Mouse (Mus musculus): Measurements from ENCODE around the gene Susd6. TPM values are rescaled to one million over a fixed set of nuclear protein-coding genes. Genes with fewer than 3 reads are reported as not detected.
A peak's percentile ranks its signal among the peaks of the same experiment; 100 is the strongest.

Susd6 gene
- polyA plus RNA-seq, 1 experiment from 2014 or later = 12.5 TPM

- no peak overlapping the region for H3K4me3 ChIP-seq (replicated peaks; ENCODE audit: low read length)
- H3K4me2 ChIP-seq (replicated peaks) = no peak overlapping the region
- WGBS = 63% methylated on average over 7 of the region's 7 CpGs
- H3K9ac ChIP-seq = no peak overlapping the region
- DNase-seq (ENCODE audit: low spot score) (no peak), ATAC-seq (ENCODE audit: low FRiP score) (no peak)
- H3K36me3 ChIP-seq (replicated peaks; ENCODE audit: control insufficient read depth, insufficient read depth) = no peaks in the 10 kb centered on the region
- no peaks in the 10 kb centered on the region for H3K4me1 ChIP-seq (replicated peaks; ENCODE audit: control insufficient read depth, insufficient read depth, low read length)
- H3K9me3 ChIP-seq (ENCODE audit: control insufficient read depth, low read length) = no peaks in the 10 kb centered on the region
- H3K27me3 ChIP-seq (ENCODE audit: control insufficient read depth, insufficient read depth, low read length) = no peaks in the 10 kb centered on the region
- H3K27ac ChIP-seq = no peak overlapping the region
These were observed 127.5 kb downstream of the Susd6 start for GRCm38 (mm10) chr12:80917764-80918163.

GRCm38 (mm10) chr12:80921301-80921700 is 131.0 kb downstream of the Susd6 start:
- H3K9ac ChIP-seq = no peak overlapping the region
- H3K27me3 ChIP-seq (ENCODE audit: control insufficient read depth, insufficient read depth, low read length) = no peaks in the 10 kb centered on the region
- no peak overlapping the region for H3K4me2 ChIP-seq (replicated peaks)
- ATAC-seq (ENCODE audit: low FRiP score) = no peak
- no peak for DNase-seq (ENCODE audit: low spot score)
- H3K27ac ChIP-seq = no peak overlapping the region
- WGBS = 96% methylated on average over 5 of the region's 5 CpGs
- H3K36me3 ChIP-seq (replicated peaks; ENCODE audit: control insufficient read depth, insufficient read depth) = no peaks in the 10 kb centered on the region
- H3K4me1 ChIP-seq (replicated peaks; ENCODE audit: control insufficient read depth, insufficient read depth, low read length) = no peaks in the 10 kb centered on the region
- H3K9me3 ChIP-seq (ENCODE audit: control insufficient read depth, low read length) = no peaks in the 10 kb centered on the region
- H3K4me3 ChIP-seq (replicated peaks; ENCODE audit: low read length) = no peak overlapping the region

- DNase-seq (ENCODE audit: low spot score) = no peak
- no peaks in the 10 kb centered on the region for H3K36me3 ChIP-seq (replicated peaks; ENCODE audit: control insufficient read depth, insufficient read depth)
- no peak overlapping the region for H3K9ac ChIP-seq
- no peaks in the 10 kb centered on the region for H3K9me3 ChIP-seq (ENCODE audit: control insufficient read depth, low read length)
- H3K27ac ChIP-seq = no peak overlapping the region
- ATAC-seq (ENCODE audit: low FRiP score) = no peak
- no peak overlapping the region for H3K4me3 ChIP-seq (replicated peaks; ENCODE audit: low read length)
- peak overlapping the region; percentile 25; the same call in 1 of the 2 replicates for H3K4me2 ChIP-seq (replicated peaks)
- no peaks in the 10 kb centered on the region for H3K27me3 ChIP-seq (ENCODE audit: control insufficient read depth, insufficient read depth, low read length)
- H3K4me1 ChIP-seq (replicated peaks; ENCODE audit: control insufficient read depth, insufficient read depth, low read length) = no peaks in the 10 kb centered on the region
- 27% methylated on average over 7 of the region's 7 CpGs for WGBS
These were observed 132.6 kb downstream of the Susd6 start for GRCm38 (mm10) chr12:80922869-80923268.

- Histone ChIP-seq H3K27ac (no peak overlapping the region), H3K4me2 (replicated peaks) (no peak overlapping the region), H3K36me3 (replicated peaks; ENCODE audit: control insufficient read depth, insufficient read depth) (no peaks in the 10 kb centered on the region), H3K4me3 (replicated peaks; ENCODE audit: low read length) (no peak overlapping the region), H3K4me1 (replicated peaks; ENCODE audit: control insufficient read depth, insufficient read depth, low read length) (no peaks in the 10 kb centered on the region), H3K9ac (no peak overlapping the region), H3K9me3 (ENCODE audit: control insufficient read depth, low read length) (no peaks in the 10 kb centered on the region), H3K27me3 (ENCODE audit: control insufficient read depth, insufficient read depth, low read length) (no peaks in the 10 kb centered on the region)
- DNase-seq (ENCODE audit: low spot score) (no peak), ATAC-seq (ENCODE audit: low FRiP score) (no peak)
- WGBS = 58% methylated on average over 5 of the region's 5 CpGs
These were observed 133.3 kb downstream of the Susd6 start for GRCm38 (mm10) chr12:80923602-80924001.

GRCm38 (mm10) chr12:80924205-80924604 is 133.9 kb downstream of the Susd6 start:
- 69% methylated on average over 3 of the region's 3 CpGs for WGBS
- no peaks in the 10 kb centered on the region for H3K36me3 ChIP-seq (replicated peaks; ENCODE audit: control insufficient read depth, insufficient read depth)
- no peaks in the 10 kb centered on the region for H3K4me1 ChIP-seq (replicated peaks; ENCODE audit: control insufficient read depth, insufficient read depth, low read length)
- ATAC-seq (ENCODE audit: low FRiP score) (no peak), DNase-seq (ENCODE audit: low spot score) (peak; percentile 43)
- no peaks in the 10 kb centered on the region for H3K27me3 ChIP-seq (ENCODE audit: control insufficient read depth, insufficient read depth, low read length)
- H3K9me3 ChIP-seq (ENCODE audit: control insufficient read depth, low read length) = no peaks in the 10 kb centered on the region
- H3K9ac ChIP-seq = no peak overlapping the region
- no peak overlapping the region for H3K4me3 ChIP-seq (replicated peaks; ENCODE audit: low read length)
- H3K27ac ChIP-seq = no peak overlapping the region
- no peak overlapping the region for H3K4me2 ChIP-seq (replicated peaks)

- Histone ChIP-seq H3K4me3 (replicated peaks; ENCODE audit: low read length) (no peak overlapping the region), H3K27ac (no peak overlapping the region), H3K9ac (no peak overlapping the region), H3K4me1 (replicated peaks; ENCODE audit: control insufficient read depth, insufficient read depth, low read length) (no peaks in the 10 kb centered on the region), H3K4me2 (replicated peaks) (no peak overlapping the region), H3K36me3 (replicated peaks; ENCODE audit: control insufficient read depth, insufficient read depth) (no peaks in the 10 kb centered on the region), H3K27me3 (ENCODE audit: control insufficient read depth, insufficient read depth, low read length) (no peaks in the 10 kb centered on the region), H3K9me3 (ENCODE audit: control insufficient read depth, low read length) (no peaks in the 10 kb centered on the region)
- DNase-seq (ENCODE audit: low spot score) (no peak), ATAC-seq (ENCODE audit: low FRiP score) (no peak)
- 38% methylated on average over 7 of the region's 7 CpGs for WGBS
These were observed 135.6 kb downstream of the Susd6 start for GRCm38 (mm10) chr12:80925919-80926318.

GRCm38 (mm10) chr12:80926550-80926949 is 136.2 kb downstream of the Susd6 start:
- no peak overlapping the region for H3K4me2 ChIP-seq (replicated peaks)
- H3K27me3 ChIP-seq (ENCODE audit: control insufficient read depth, insufficient read depth, low read length) = no peaks in the 10 kb centered on the region
- no peak overlapping the region for H3K27ac ChIP-seq
- H3K36me3 ChIP-seq (replicated peaks; ENCODE audit: control insufficient read depth, insufficient read depth) = no peaks in the 10 kb centered on the region
- DNase-seq (ENCODE audit: low spot score) (no peak), ATAC-seq (ENCODE audit: low FRiP score) (no peak)
- no peak overlapping the region for H3K9ac ChIP-seq
- 84% methylated on average over 4 of the region's 4 CpGs for WGBS
- no peaks in the 10 kb centered on the region for H3K4me1 ChIP-seq (replicated peaks; ENCODE audit: control insufficient read depth, insufficient read depth, low read length)
- no peaks in the 10 kb centered on the region for H3K9me3 ChIP-seq (ENCODE audit: control insufficient read depth, low read length)
- H3K4me3 ChIP-seq (replicated peaks; ENCODE audit: low read length) = no peak overlapping the region

GRCm38 (mm10) chr12:80927518-80927917 is 137.2 kb downstream of the Susd6 start:
- no peak overlapping the region for H3K9ac ChIP-seq
- no peaks in the 10 kb centered on the region for H3K4me1 ChIP-seq (replicated peaks; ENCODE audit: control insufficient read depth, insufficient read depth, low read length)
- no peaks in the 10 kb centered on the region for H3K9me3 ChIP-seq (ENCODE audit: control insufficient read depth, low read length)
- H3K27me3 ChIP-seq (ENCODE audit: control insufficient read depth, insufficient read depth, low read length) = no peaks in the 10 kb centered on the region
- 90% methylated on average over 1 of the region's 1 CpGs for WGBS
- no peaks in the 10 kb centered on the region for H3K36me3 ChIP-seq (replicated peaks; ENCODE audit: control insufficient read depth, insufficient read depth)
- H3K27ac ChIP-seq = no peak overlapping the region
- no peak for ATAC-seq (ENCODE audit: low FRiP score)
- no peak overlapping the region for H3K4me2 ChIP-seq (replicated peaks)
- H3K4me3 ChIP-seq (replicated peaks; ENCODE audit: low read length) = no peak overlapping the region
- no peak for DNase-seq (ENCODE audit: low spot score)

- Histone ChIP-seq H3K4me2 (replicated peaks) (no peak overlapping the region), H3K9ac (no peak overlapping the region), H3K27me3 (ENCODE audit: control insufficient read depth, insufficient read depth, low read length) (no peaks in the 10 kb centered on the region), H3K27ac (no peak overlapping the region), H3K4me3 (replicated peaks; ENCODE audit: low read length) (no peak overlapping the region), H3K4me1 (replicated peaks; ENCODE audit: control insufficient read depth, insufficient read depth, low read length) (no peaks in the 10 kb centered on the region), H3K36me3 (replicated peaks; ENCODE audit: control insufficient read depth, insufficient read depth) (no peaks in the 10 kb centered on the region), H3K9me3 (ENCODE audit: control insufficient read depth, low read length) (no peaks in the 10 kb centered on the region)
- no peak for DNase-seq (ENCODE audit: low spot score)
- ATAC-seq (ENCODE audit: low FRiP score) = no peak
- WGBS = 87% methylated on average over 3 of the region's 3 CpGs
These were observed 138.6 kb downstream of the Susd6 start for GRCm38 (mm10) chr12:80928881-80929280.

- no peaks in the 10 kb centered on the region for H3K9me3 ChIP-seq (ENCODE audit: control insufficient read depth, low read length)
- no peaks in the 10 kb centered on the region for H3K36me3 ChIP-seq (replicated peaks; ENCODE audit: control insufficient read depth, insufficient read depth)
- no peak for ATAC-seq (ENCODE audit: low FRiP score)
- H3K27me3 ChIP-seq (ENCODE audit: control insufficient read depth, insufficient read depth, low read length) = no peaks in the 10 kb centered on the region
- no peaks in the 10 kb centered on the region for H3K4me1 ChIP-seq (replicated peaks; ENCODE audit: control insufficient read depth, insufficient read depth, low read length)
- H3K4me3 ChIP-seq (replicated peaks; ENCODE audit: low read length) = no peak overlapping the region
- no peak for DNase-seq (ENCODE audit: low spot score)
- 89% methylated on average over 7 of the region's 7 CpGs for WGBS
- H3K4me2 ChIP-seq (replicated peaks) = no peak overlapping the region
- H3K27ac ChIP-seq = no peak overlapping the region
- H3K9ac ChIP-seq = no peak overlapping the region
These were observed 139.8 kb downstream of the Susd6 start for GRCm38 (mm10) chr12:80930141-80930540.
